Mouse (Mus musculus): ENCODE measurements around the gene Smarca2.

GRCm38 (mm10) chr19:26767941-26768340 lies 163.1 kb downstream of the Smarca2 start:
- TF ChIP-seq EP300 (IDR thresholded peaks at IDR 0.05) (no peak), CTCF (IDR thresholded peaks at IDR 0.05) (no peak)
